Mouse (Mus musculus): ENCODE results near the gene Prdx3. TPM values are rescaled to one million over a fixed set of nuclear protein-coding genes. Genes with fewer than 3 reads are reported as not detected.
"Not testable (repeated sequence)": the region's sequence is repeated elsewhere in the genome, so short reads cannot be mapped to it uniquely, and the experiment has no call there.

The Prdx3 gene
- polyA plus RNA-seq, 1 experiment from 2014 or later: 81.2 TPM

- Histone ChIP-seq H3K9me3 (replicated peaks) (no peaks in the 10 kb centered on the region), H3K4me2 (peak overlapping the region; percentile 74), H3K9ac (peak overlapping the region; percentile 81), H3K27ac (peak overlapping the region; percentile 95), H3K4me3 (peak overlapping the region; percentile 79), H3K4me1 (peaks cover 22% of the 10 kb centered on the region), H3K36me3 (ENCODE audit: poor library complexity, severe bottlenecking) (no peaks in the 10 kb centered on the region), H3K27me3 (no peaks in the 10 kb centered on the region)
- WGBS: under 1% methylated on average over 41 of the region's 41 CpGs
- ATAC-seq: peak; percentile 74
These were observed 16.2 kb upstream of the Prdx3 start for GRCm38 (mm10) chr19:60890391-60891122.

- peak within 1 kb of the TSS; percentile 74 for H3K4me2 ChIP-seq
- H3K27me3 ChIP-seq: no peaks in the 10 kb centered on the region
- peak within 1 kb of the TSS; percentile 95 for H3K27ac ChIP-seq
- H3K9ac ChIP-seq: peak within 1 kb of the TSS; percentile 81
- peaks cover 22% of the 10 kb centered on the region for H3K4me1 ChIP-seq
- peak within 1 kb of the TSS; percentile 79 for H3K4me3 ChIP-seq
- ATAC-seq: peak; percentile 99
- H3K9me3 ChIP-seq (replicated peaks): no peaks in the 10 kb centered on the region
- WGBS: under 1% methylated on average over 51 of the region's 55 CpGs
- no peaks in the 10 kb centered on the region for H3K36me3 ChIP-seq (ENCODE audit: poor library complexity, severe bottlenecking)
These were observed 15.5 kb upstream of the Prdx3 start, which contains the start of gene Grk5 for GRCm38 (mm10) chr19:60889714-60890315. Gene Grk5, plus strand, starts transcription at chr19:60889749.

GRCm38 (mm10) chr19:60889101-60889713 is 14.9 kb upstream of the Prdx3 start:
- Histone ChIP-seq H3K9me3 (replicated peaks) (no peaks in the 10 kb centered on the region), H3K4me1 (peaks cover 22% of the 10 kb centered on the region), H3K4me3 (peak overlapping the region; percentile 79), H3K36me3 (ENCODE audit: poor library complexity, severe bottlenecking) (no peaks in the 10 kb centered on the region), H3K9ac (peak overlapping the region; percentile 81), H3K4me2 (peak overlapping the region; percentile 74), H3K27me3 (no peaks in the 10 kb centered on the region), H3K27ac (peak overlapping the region; percentile 95)
- no peak for ATAC-seq
- WGBS: 4% methylated on average over 17 of the region's 17 CpGs

- Histone ChIP-seq H3K4me1 (peaks cover 21% of the 10 kb centered on the region), H3K4me3 (no peak overlapping the region), H3K27me3 (no peaks in the 10 kb centered on the region), H3K36me3 (ENCODE audit: poor library complexity, severe bottlenecking) (no peaks in the 10 kb centered on the region), H3K27ac (no peak overlapping the region), H3K9ac (no peak overlapping the region), H3K4me2 (no peak overlapping the region), H3K9me3 (replicated peaks) (no peaks in the 10 kb centered on the region)
- no peak for ATAC-seq
- 86% methylated on average over 2 of the region's 2 CpGs for WGBS
These were observed 13.3 kb upstream of the Prdx3 start for GRCm38 (mm10) chr19:60887637-60888036.

GRCm38 (mm10) chr19:60883129-60883528 is 8.8 kb upstream of the Prdx3 start:
- H3K27me3 ChIP-seq: no peaks in the 10 kb centered on the region
- H3K9me3 ChIP-seq (replicated peaks): no peaks in the 10 kb centered on the region
- no peak overlapping the region for H3K4me3 ChIP-seq
- no peaks in the 10 kb centered on the region for H3K36me3 ChIP-seq (ENCODE audit: poor library complexity, severe bottlenecking)
- H3K4me1 ChIP-seq: no peaks in the 10 kb centered on the region
- no peak overlapping the region for H3K9ac ChIP-seq
- H3K4me2 ChIP-seq: no peak overlapping the region
- peak; percentile 33; the same call in 1 of the 2 replicates for ATAC-seq
- no peak overlapping the region for H3K27ac ChIP-seq
- under 1% methylated on average over 3 of the region's 3 CpGs for WGBS

GRCm38 (mm10) chr19:60873501-60873900 is 855 bp downstream of the Prdx3 start:
- Histone ChIP-seq H3K27ac (no peak overlapping the region), H3K9me3 (replicated peaks) (no peaks in the 10 kb centered on the region), H3K4me3 (peak overlapping the region; percentile 56), H3K4me2 (peak overlapping the region; percentile 69), H3K9ac (peak overlapping the region; percentile 73; the same call in 1 of the 2 replicates), H3K36me3 (ENCODE audit: poor library complexity, severe bottlenecking) (peaks cover 12% of the 10 kb centered on the region), H3K27me3 (no peaks in the 10 kb centered on the region), H3K4me1 (peaks cover 14% of the 10 kb centered on the region)
- no peak for ATAC-seq
- 36% methylated on average over 4 of the region's 4 CpGs for WGBS

- Histone ChIP-seq H3K9me3 (replicated peaks) (no peaks in the 10 kb centered on the region), H3K4me3 (no peak overlapping the region), H3K9ac (no peak overlapping the region), H3K27me3 (no peaks in the 10 kb centered on the region), H3K27ac (no peak overlapping the region), H3K36me3 (ENCODE audit: poor library complexity, severe bottlenecking) (peaks cover 21% of the 10 kb centered on the region), H3K4me2 (no peak overlapping the region), H3K4me1 (peaks cover 14% of the 10 kb centered on the region)
- 61% methylated on average over 1 of the region's 1 CpGs for WGBS
- ATAC-seq: no peak
These were observed 2.1 kb downstream of the Prdx3 start for GRCm38 (mm10) chr19:60872272-60872671.

- no peak overlapping the region for H3K9ac ChIP-seq
- 89% methylated on average over 5 of the region's 5 CpGs for WGBS
- ATAC-seq: no peak
- H3K36me3 ChIP-seq (ENCODE audit: poor library complexity, severe bottlenecking): peaks cover 26% of the 10 kb centered on the region
- no peak overlapping the region for H3K27ac ChIP-seq
- no peak overlapping the region for H3K4me3 ChIP-seq
- H3K4me2 ChIP-seq: no peak overlapping the region
- H3K27me3 ChIP-seq: no peaks in the 10 kb centered on the region
- H3K4me1 ChIP-seq: peaks cover 14% of the 10 kb centered on the region
- no peaks in the 10 kb centered on the region for H3K9me3 ChIP-seq (replicated peaks)
These were observed 3.0 kb downstream of the Prdx3 start for GRCm38 (mm10) chr19:60871366-60871765.

GRCm38 (mm10) chr19:60870489-60870888 is 3.9 kb downstream of the Prdx3 start:
- Histone ChIP-seq H3K9ac (no peak overlapping the region), H3K4me1 (peaks cover 14% of the 10 kb centered on the region), H3K4me3 (no peak overlapping the region), H3K36me3 (ENCODE audit: poor library complexity, severe bottlenecking) (peaks cover 26% of the 10 kb centered on the region), H3K27ac (no peak overlapping the region), H3K27me3 (no peaks in the 10 kb centered on the region), H3K4me2 (no peak overlapping the region), H3K9me3 (replicated peaks) (no peaks in the 10 kb centered on the region)
- 81% methylated on average over 1 of the region's 1 CpGs for WGBS
- ATAC-seq: no peak

- not testable (repeated sequence) for H3K9me3 ChIP-seq (replicated peaks); H3K4me2 ChIP-seq; ATAC-seq; H3K9ac ChIP-seq; H3K27ac ChIP-seq; H3K4me1 ChIP-seq; H3K4me3 ChIP-seq; H3K27me3 ChIP-seq
- 94% methylated on average over 4 of the region's 4 CpGs for WGBS
- peaks cover 32% of the 10 kb centered on the region for H3K36me3 ChIP-seq (ENCODE audit: poor library complexity, severe bottlenecking)
These were observed 8.2 kb downstream of the Prdx3 start for GRCm38 (mm10) chr19:60866169-60866568.

GRCm38 (mm10) chr19:60860868-60861700 is 13.3 kb downstream of the Prdx3 start, which contains the start of gene Sfxn4:
Gene Sfxn4, minus strand, starts transcription at chr19:60861479.
- no peaks in the 10 kb centered on the region for H3K27me3 ChIP-seq
- peak; percentile 100 for ATAC-seq
- peak within 1 kb of the TSS; percentile 61 for H3K4me3 ChIP-seq
- 0 out of 2 replicates have a peak, but pooled peaks cover 7% of the 10 kb centered on the region for H3K4me1 ChIP-seq
- H3K9ac ChIP-seq: peak within 1 kb of the TSS; percentile 76
- H3K4me2 ChIP-seq: peak within 1 kb of the TSS; percentile 71
- WGBS: 3% methylated on average over 30 of the region's 30 CpGs
- peak within 1 kb of the TSS; percentile 68 for H3K27ac ChIP-seq
- no peaks in the 10 kb centered on the region for H3K9me3 ChIP-seq (replicated peaks)
- peaks cover 12% of the 10 kb centered on the region for H3K36me3 ChIP-seq (ENCODE audit: poor library complexity, severe bottlenecking)
